Mouse (Mus musculus): ENCODE data around the gene Tank. TPM values are rescaled to one million over a fixed set of nuclear protein-coding genes. Genes with fewer than 3 reads are reported as not detected.

The Tank gene
- polyA plus RNA-seq, 1 experiment from 2014 or later, result 93.0 TPM

- Histone ChIP-seq H3K27ac (no peak overlapping the region), H3K4me3 (ENCODE audit: inconsistent target) (peak overlapping the region; percentile 69; the same call in 1 of the 2 replicates), H3K79me2 (ENCODE audit: inconsistent target) (peaks cover 83% of the 10 kb centered on the region), H3K36me3 (ENCODE audit: inconsistent target) (0 out of 2 replicates have a peak, but pooled peaks cover 5% of the 10 kb centered on the region)
- WGBS (ENCODE audit: missing documents), result 4% methylated on average over 5 of the region's 5 CpGs
Measured at GRCm38 (mm10) chr2:61592699-61593029, 14.3 kb downstream of the Tank start.

GRCm38 (mm10) chr2:61593030-61593811 is 14.8 kb downstream of the Tank start:
- Histone ChIP-seq H3K36me3 (ENCODE audit: inconsistent target) (no peaks in the 10 kb centered on the region), H3K27ac (peak overlapping the region; percentile 92), H3K79me2 (ENCODE audit: inconsistent target) (peaks cover 83% of the 10 kb centered on the region), H3K4me3 (ENCODE audit: inconsistent target) (peak overlapping the region; percentile 69)
- WGBS (ENCODE audit: missing documents), result under 1% methylated on average over 56 of the region's 62 CpGs

GRCm38 (mm10) chr2:61593871-61594304 is 15.5 kb downstream of the Tank start:
- H3K4me3 ChIP-seq (ENCODE audit: inconsistent target), result peak overlapping the region; percentile 69

GRCm38 (mm10) chr2:61599730-61600129 is 21.3 kb downstream of the Tank start:
- WGBS (ENCODE audit: missing documents), result 82% methylated on average over 1 of the region's 1 CpGs
- no peak overlapping the region for H3K4me3 ChIP-seq (ENCODE audit: inconsistent target)
- no peaks in the 10 kb centered on the region for H3K36me3 ChIP-seq (ENCODE audit: inconsistent target)
- no peak overlapping the region for H3K27ac ChIP-seq
- peaks cover 98% of the 10 kb centered on the region for H3K79me2 ChIP-seq (ENCODE audit: inconsistent target)

More at GRCm38 (mm10) chr2:61593871-61594304, 15.5 kb downstream of the Tank start:
- Histone ChIP-seq H3K79me2 (ENCODE audit: inconsistent target) (peaks cover 83% of the 10 kb centered on the region), H3K36me3 (ENCODE audit: inconsistent target) (no peaks in the 10 kb centered on the region), H3K27ac (peak overlapping the region; percentile 92)
- 4% methylated on average over 12 of the region's 12 CpGs for WGBS (ENCODE audit: missing documents)

- WGBS (ENCODE audit: missing documents), result 86% methylated on average over 3 of the region's 3 CpGs
- H3K36me3 ChIP-seq (ENCODE audit: inconsistent target), result no peaks in the 10 kb centered on the region
- H3K79me2 ChIP-seq (ENCODE audit: inconsistent target), result peaks cover 100% of the 10 kb centered on the region
- no peak overlapping the region for H3K27ac ChIP-seq
- H3K4me3 ChIP-seq (ENCODE audit: inconsistent target), result no peak overlapping the region
Measured at GRCm38 (mm10) chr2:61603461-61603860, 25.1 kb downstream of the Tank start.

- peaks cover 13% of the 10 kb centered on the region for H3K36me3 ChIP-seq (ENCODE audit: inconsistent target)
- 90% methylated on average over 1 of the region's 1 CpGs for WGBS (ENCODE audit: missing documents)
- H3K4me3 ChIP-seq (ENCODE audit: inconsistent target), result no peak overlapping the region
- peaks cover 100% of the 10 kb centered on the region for H3K79me2 ChIP-seq (ENCODE audit: inconsistent target)
- H3K27ac ChIP-seq, result no peak overlapping the region
Measured at GRCm38 (mm10) chr2:61606942-61607341, 28.6 kb downstream of the Tank start.

- H3K4me3 ChIP-seq (ENCODE audit: inconsistent target), result no peak overlapping the region
- peaks cover 65% of the 10 kb centered on the region; the same call in 1 of the 2 replicates for H3K79me2 ChIP-seq (ENCODE audit: inconsistent target)
- H3K36me3 ChIP-seq (ENCODE audit: inconsistent target), result peaks cover 62% of the 10 kb centered on the region
- H3K27ac ChIP-seq, result no peak overlapping the region
Measured at GRCm38 (mm10) chr2:61623996-61624395, 45.6 kb downstream of the Tank start.

GRCm38 (mm10) chr2:61630864-61631555 is 52.6 kb downstream of the Tank start:
- Histone ChIP-seq H3K27ac (no peak overlapping the region), H3K4me3 (ENCODE audit: inconsistent target) (no peak overlapping the region), H3K36me3 (ENCODE audit: inconsistent target) (peaks cover 41% of the 10 kb centered on the region), H3K79me2 (ENCODE audit: inconsistent target) (peaks cover 13% of the 10 kb centered on the region; the same call in 1 of the 2 replicates)
- WGBS (ENCODE audit: missing documents), result 75% methylated on average over 3 of the region's 3 CpGs

- peaks cover 34% of the 10 kb centered on the region for H3K36me3 ChIP-seq (ENCODE audit: inconsistent target)
- 91% methylated on average over 1 of the region's 1 CpGs for WGBS (ENCODE audit: missing documents)
- no peak overlapping the region for H3K27ac ChIP-seq
- H3K4me3 ChIP-seq (ENCODE audit: inconsistent target), result no peak overlapping the region
- peaks cover 6% of the 10 kb centered on the region; the same call in 1 of the 2 replicates for H3K79me2 ChIP-seq (ENCODE audit: inconsistent target)
Measured at GRCm38 (mm10) chr2:61635099-61635498, 56.7 kb downstream of the Tank start.

- 49% methylated on average over 6 of the region's 6 CpGs for WGBS (ENCODE audit: missing documents)
- peaks cover 27% of the 10 kb centered on the region for H3K36me3 ChIP-seq (ENCODE audit: inconsistent target)
Measured at GRCm38 (mm10) chr2:61638182-61638581, 59.8 kb downstream of the Tank start.

GRCm38 (mm10) chr2:61642452-61643368 is 64.3 kb downstream of the Tank start:
- peaks cover 8% of the 10 kb centered on the region; the same call in 1 of the 2 replicates for H3K79me2 ChIP-seq (ENCODE audit: inconsistent target)
- H3K27ac ChIP-seq, result no peak overlapping the region
- WGBS (ENCODE audit: missing documents), result 65% methylated on average over 6 of the region's 6 CpGs
- H3K4me3 ChIP-seq (ENCODE audit: inconsistent target), result no peak overlapping the region
- peaks cover 34% of the 10 kb centered on the region for H3K36me3 ChIP-seq (ENCODE audit: inconsistent target)

More at GRCm38 (mm10) chr2:61638182-61638581, 59.8 kb downstream of the Tank start:
- no peak overlapping the region for H3K4me3 ChIP-seq (ENCODE audit: inconsistent target)
- H3K79me2 ChIP-seq (ENCODE audit: inconsistent target), result peaks cover 8% of the 10 kb centered on the region; the same call in 1 of the 2 replicates
- H3K27ac ChIP-seq, result no peak overlapping the region

GRCm38 (mm10) chr2:61651206-61651605 is 72.8 kb downstream of the Tank start:
- peaks cover 67% of the 10 kb centered on the region for H3K36me3 ChIP-seq (ENCODE audit: inconsistent target)
- no peak overlapping the region for H3K4me3 ChIP-seq (ENCODE audit: inconsistent target)
- no peaks in the 10 kb centered on the region for H3K79me2 ChIP-seq (ENCODE audit: inconsistent target)
- 98% methylated on average over 4 of the region's 4 CpGs for WGBS (ENCODE audit: missing documents)
- no peak overlapping the region for H3K27ac ChIP-seq

GRCm38 (mm10) chr2:61651640-61652039 is 73.3 kb downstream of the Tank start:
- H3K36me3 ChIP-seq (ENCODE audit: inconsistent target), result peaks cover 64% of the 10 kb centered on the region
- 89% methylated on average over 3 of the region's 3 CpGs for WGBS (ENCODE audit: missing documents)
- H3K79me2 ChIP-seq (ENCODE audit: inconsistent target), result no peaks in the 10 kb centered on the region
- no peak overlapping the region for H3K4me3 ChIP-seq (ENCODE audit: inconsistent target)
- H3K27ac ChIP-seq, result no peak overlapping the region

- Histone ChIP-seq H3K79me2 (ENCODE audit: inconsistent target) (no peaks in the 10 kb centered on the region), H3K4me3 (ENCODE audit: inconsistent target) (no peak overlapping the region), H3K36me3 (ENCODE audit: inconsistent target) (peaks cover 31% of the 10 kb centered on the region), H3K27ac (no peak overlapping the region)
- 85% methylated on average over 12 of the region's 12 CpGs for WGBS (ENCODE audit: missing documents)
Measured at GRCm38 (mm10) chr2:61655046-61655381, 76.6 kb downstream of the Tank start.

Measured in macrophage (primary cell).